Mouse (Mus musculus) myocyte (in vitro differentiated cells): ENCODE data around the gene Unc119b.

Experiments used
- CEBPB ChIP-seq: IDR thresholded peaks from 2 replicates; pipeline ENCODE4 v1.6.1; 2011; ENCODE audit warnings: mild to moderate bottlenecking, moderate library complexity; ENCODE audit not compliant: poor library complexity, insufficient read depth, severe bottlenecking
- E2F4 ChIP-seq: IDR thresholded peaks from one replicate; pipeline ENCODE4 v1.6.1; 2011; ENCODE audit warnings: mild to moderate bottlenecking, control low read depth, moderate library complexity; ENCODE audit not compliant: insufficient read depth
- MAX ChIP-seq: IDR thresholded peaks from one replicate; pipeline ENCODE4 v1.6.1; 2011; ENCODE audit warnings: low read depth, mild to moderate bottlenecking, control low read depth
- MYOD1 ChIP-seq, 3 experiments: IDR thresholded peaks; one replicate each; pipeline ENCODE4 v1.6.1; 2011; ENCODE audit warnings: control low read depth in 2 of 3, low read depth in 2 of 3, mild to moderate bottlenecking in 2 of 3, moderate library complexity in 1 of 3; ENCODE audit not compliant: insufficient read length in 2 of 3, control insufficient read depth in 1 of 3
- MYOG ChIP-seq, 3 experiments: IDR thresholded peaks; one replicate each; pipeline ENCODE4 v1.6.1; 2011; ENCODE audit warnings: control low read depth in 2 of 3, low read depth in 2 of 3, mild to moderate bottlenecking in 2 of 3; ENCODE audit not compliant: insufficient read length in 2 of 3, control insufficient read depth in 1 of 3, insufficient read depth in 1 of 3
- POLR2A ChIP-seq: IDR thresholded peaks from one replicate; pipeline ENCODE4 v1.6.1; 2011; ENCODE audit warnings: low read depth, mild to moderate bottlenecking, control low read depth, moderate library complexity; ENCODE audit not compliant: insufficient read length
- POLR2AphosphoS2 ChIP-seq: IDR thresholded peaks from one replicate; pipeline ENCODE4 v1.6.1; 2011; ENCODE audit warnings: low read depth, control low read depth; ENCODE audit not compliant: insufficient read length
- SRF ChIP-seq: IDR thresholded peaks from one replicate; pipeline ENCODE4 v1.6.1; 2011; ENCODE audit warnings: low read depth; ENCODE audit not compliant: control insufficient read depth, insufficient read length

DNA sequence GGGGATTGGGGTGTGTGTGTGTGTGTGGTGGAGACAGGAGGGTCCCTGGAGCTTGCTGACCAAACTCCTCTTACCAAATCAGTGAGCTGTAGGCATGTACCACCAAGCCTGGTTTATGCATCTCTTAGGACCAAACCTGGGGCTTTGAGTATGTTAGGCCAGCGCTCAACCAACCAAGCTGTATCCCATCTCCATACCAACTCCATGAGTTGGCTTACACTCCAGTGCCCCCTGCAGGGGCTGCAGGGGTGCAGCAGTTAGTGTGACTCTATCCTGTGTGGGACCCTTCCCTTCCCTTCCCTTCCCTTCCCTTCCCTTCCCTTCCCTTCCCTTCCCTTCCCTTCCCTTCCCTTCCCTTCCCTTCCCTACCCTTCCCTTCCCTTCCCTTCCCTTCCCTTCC lies 39.8 kb upstream of the Unc119b start:
- TF ChIP-seq POLR2A (no peak), MYOG (IDR thresholded peaks at IDR 0.05; ENCODE audit: control insufficient read depth in 1 of 3, insufficient read depth in 1 of 3, insufficient read length in 2 of 3, low read depth in 2 of 3) (no peak), MAX (no peak), E2F4 (no peak), POLR2AphosphoS2 (no peak), SRF (no peak), MYOD1 (IDR thresholded peaks at IDR 0.05; ENCODE audit: control insufficient read depth in 1 of 3, insufficient read length in 2 of 3, low read depth in 2 of 3) (no peak), CEBPB (no peak)
